Comparison of ENCODE assay signal across 20 mouse cellular contexts in the genomic region with DNA sequence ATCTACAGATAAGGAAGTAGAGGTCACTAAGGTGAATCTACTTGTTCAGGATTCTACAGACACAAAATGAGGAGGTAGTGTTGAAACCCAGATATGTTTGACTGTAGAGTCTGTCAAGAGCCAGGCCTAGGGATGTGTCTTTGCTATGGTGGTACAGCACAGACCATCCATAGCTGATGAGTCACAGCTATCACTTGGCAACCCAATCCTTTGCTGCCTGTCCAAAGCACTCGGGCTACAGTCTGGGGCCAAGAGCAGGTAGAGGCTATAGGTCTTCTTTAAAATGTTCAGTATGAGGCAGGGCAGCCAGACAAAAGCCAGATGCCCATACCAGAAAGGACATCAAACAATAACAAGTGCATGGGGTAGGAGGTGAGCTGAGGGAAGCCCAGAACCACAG. TPM values are rescaled to one million over a fixed set of nuclear protein-coding genes. Genes with fewer than 3 reads are reported as not detected.
A peak's percentile ranks its signal among the peaks of the same experiment; 100 is the strongest.
DNase-seq lines count a peak whose midpoint lies in the region; ATAC-seq lines count a peak whose summit lies in the region.
"Had no signal": no experiment of that assay in that cellular context is flagged by ENCODE, and none has a peak within 500 bp of the region (broad histone marks: within the 10 kb centered on the region; RNA-seq: fewer than 3 reads in every experiment).

No protein-coding gene starts in this region.

- H3K9ac ChIP-seq in heart, embryonic 13.5 days = no peak overlapping the region
- H3K9ac ChIP-seq: embryonic facial prominence, embryonic 15.5 days; forebrain, embryonic 15.5 days; hindbrain, embryonic 14.5 days had no signal

- WGBS in heart, embryonic 13.5 days = 63% methylated on average over 1 of the region's 1 CpGs
- 72% methylated on average over 1 of the region's 1 CpGs for whole genome bisulfite sequencing in heart, embryonic 10.5 days

- no peak overlapping the region for H3K4me3 ChIP-seq in heart, embryonic 13.5 days
- no peak overlapping the region for H3K4me3 ChIP-seq in heart, embryonic 10.5 days
- H3K4me3 ChIP-seq in megakaryocyte, embryonic 14.5 days (replicated peaks) = peak overlapping the region; percentile 51
- H3K4me3 ChIP-seq: embryonic facial prominence, embryonic 15.5 days; forebrain, embryonic 15.5 days; hindbrain, embryonic 10.5 days had no signal

- no peak for ATAC-seq in heart, embryonic 13.5 days (ENCODE audit: extremely low read depth, insufficient number of reproducible peaks, low FRiP score, low TSS enrichment)
- ATAC-seq in megakaryocyte, adult 5-6 weeks (ENCODE audit: poor library complexity, severe bottlenecking) = no peak
- ATAC-seq in erythroblast, adult 5-6 weeks (replicated peaks; ENCODE audit: low FRiP score, poor library complexity, severe bottlenecking) = 0 out of 2 replicates have a peak, but pooled peaks have one; percentile 40
- ATAC-seq: activated CD4-positive, CD25-positive, alpha-beta regulatory T cell, adult 4 months; forebrain, embryonic 15.5 days; Patski had no signal

- no peak for DNase-seq in heart, embryonic 10.5 days (ENCODE audit: low spot score)
- no peak for DNase-seq in spleen, postnatal 10 days (ENCODE audit: low spot score in 2 of 2)
- DNase-seq: adrenal gland, adult 2 months; adrenal gland, postnatal 25 days; cerebellum, adult 11 months; cerebellum, adult 9-11 months; embryo, embryonic 11 days; heart, adult 18-20 months had no signal

- H3K36me3 ChIP-seq in heart, embryonic 13.5 days = no peaks in the 10 kb centered on the region
- no peaks in the 10 kb centered on the region; the same call in 1 of the 2 replicates for H3K36me3 ChIP-seq in heart, embryonic 10.5 days
- peaks cover 84% of the 10 kb centered on the region for H3K36me3 ChIP-seq in megakaryocyte, embryonic 14.5 days (replicated peaks; ENCODE audit: low read length)
- H3K36me3 ChIP-seq: embryonic facial prominence, embryonic 15.5 days; forebrain, embryonic 15.5 days had no signal

- 0 out of 2 replicates have a peak overlapping the region, but pooled peaks have one; percentile 29 for H3K27ac ChIP-seq in heart, embryonic 13.5 days (replicated peaks)
- H3K27ac ChIP-seq in heart, embryonic 10.5 days = no peak overlapping the region
- H3K27ac ChIP-seq: embryonic facial prominence, embryonic 15.5 days; forebrain, embryonic 15.5 days; hindbrain, embryonic 10.5 days; hindbrain, embryonic 14.5 days had no signal

- no peaks in the 10 kb centered on the region for H3K27me3 ChIP-seq in heart, embryonic 13.5 days (replicated peaks)
- no peaks in the 10 kb centered on the region for H3K27me3 ChIP-seq in heart, embryonic 10.5 days (ENCODE audit: insufficient read depth, poor library complexity, severe bottlenecking)
- no peaks in the 10 kb centered on the region for H3K27me3 ChIP-seq in megakaryocyte, embryonic 14.5 days (replicated peaks)
- H3K27me3 ChIP-seq: CH12.LX; embryonic facial prominence, embryonic 15.5 days; forebrain, embryonic 15.5 days; Patski had no signal

- no peak overlapping the region for H3K4me2 ChIP-seq in heart, embryonic 13.5 days
- H3K4me2 ChIP-seq: embryonic facial prominence, embryonic 15.5 days; forebrain, embryonic 15.5 days; heart, embryonic 11.5 days; hindbrain, embryonic 14.5 days had no signal

- no peaks in the 10 kb centered on the region for H3K9me3 ChIP-seq in heart, embryonic 13.5 days
- H3K9me3 ChIP-seq in heart, embryonic 10.5 days = no peaks in the 10 kb centered on the region
- no peaks in the 10 kb centered on the region for H3K9me3 ChIP-seq in megakaryocyte, embryonic 14.5 days
- H3K9me3 ChIP-seq: embryonic facial prominence, embryonic 15.5 days; forebrain, embryonic 15.5 days; hindbrain, embryonic 10.5 days had no signal

- peaks cover 27% of the 10 kb centered on the region for H3K4me1 ChIP-seq in heart, embryonic 13.5 days
- H3K4me1 ChIP-seq in heart, embryonic 10.5 days = peaks cover 30% of the 10 kb centered on the region
- peaks cover 100% of the 10 kb centered on the region for H3K4me1 ChIP-seq in megakaryocyte, embryonic 14.5 days

RNA-seq across cellular contexts. Expression of a gene that starts 33.9 kb away (rescaled TPM):
- polyA plus RNA-seq in heart, embryonic 13.5 days (2015; fragmentation: Nextera tagmentation; extraction: Ambion mirVana) = 59.6 and 62.8 TPM in 2 replicates
- polyA plus RNA-seq in heart, embryonic 10.5 days (2016; fragmentation: Nextera tagmentation; extraction: Ambion mirVana) = 72.8 and 76.2 TPM in 2 replicates
- 498 and 1,222 TPM in 2 replicates for polyA plus RNA-seq in megakaryocyte, embryonic 14.5 days (2012; ENCODE audit: insufficient read depth, low replicate concordance)
- 7.1 and 9.3 TPM in 2 replicates for total RNA-seq in megakaryocyte, adult 5-6 weeks (2015)
- total RNA-seq in megakaryocyte, adult 5-6 weeks (2017) = 9.3 and 12.8 TPM in 2 replicates
- 543 and 572 TPM in 2 replicates for total RNA-seq in erythroblast, adult 5-6 weeks (2015; ENCODE audit: low replicate concordance)
- 807 and 937 TPM in 2 replicates for total RNA-seq in erythroblast, adult 5-6 weeks (2017; ENCODE audit: low replicate concordance)

RNA-seq across cellular contexts. Expression of a gene that starts 43.6 kb away (rescaled TPM):
- 11.8 and 13.4 TPM in 2 replicates for polyA plus RNA-seq in heart, embryonic 13.5 days (2015; fragmentation: Nextera tagmentation; extraction: Ambion mirVana)
- 18.8 and 21.1 TPM in 2 replicates for polyA plus RNA-seq in heart, embryonic 10.5 days (2016; fragmentation: Nextera tagmentation; extraction: Ambion mirVana)
- 2.8 TPM in 1 of 2 replicates, not detected in the other for polyA plus RNA-seq in megakaryocyte, embryonic 14.5 days (2012; ENCODE audit: insufficient read depth, low replicate concordance)
- total RNA-seq in megakaryocyte, adult 5-6 weeks (2015) = 0.20 and 0.55 TPM in 2 replicates
- 0.41 TPM in 1 of 2 replicates, not detected in the other for total RNA-seq in megakaryocyte, adult 5-6 weeks (2017)
- not detected in 2 replicates for total RNA-seq in erythroblast, adult 5-6 weeks (2015; ENCODE audit: low replicate concordance)
- total RNA-seq in erythroblast, adult 5-6 weeks (2017; ENCODE audit: low replicate concordance) = not detected in 2 replicates
- total RNA-seq: CH12.LX had no signal
- polyA plus RNA-seq: activated CD4-positive, CD25-positive, alpha-beta regulatory T cell, adult 4 months had no signal

RNA-seq across cellular contexts. Expression of a gene that starts 50.2 kb away (rescaled TPM):
- polyA plus RNA-seq in heart, embryonic 13.5 days (2015; fragmentation: Nextera tagmentation; extraction: Ambion mirVana) = 51.1 and 55.5 TPM in 2 replicates
- 74.7 and 97.0 TPM in 2 replicates for polyA plus RNA-seq in heart, embryonic 10.5 days (2016; fragmentation: Nextera tagmentation; extraction: Ambion mirVana)
- 1.1 and 10.4 TPM in 2 replicates for polyA plus RNA-seq in megakaryocyte, embryonic 14.5 days (2012; ENCODE audit: insufficient read depth, low replicate concordance)
- total RNA-seq in megakaryocyte, adult 5-6 weeks (2015) = 102 TPM in 2 replicates
- total RNA-seq in megakaryocyte, adult 5-6 weeks (2017) = 122 and 126 TPM in 2 replicates
- 39.8 and 43.9 TPM in 2 replicates for total RNA-seq in erythroblast, adult 5-6 weeks (2015; ENCODE audit: low replicate concordance)
- 53.4 and 65.9 TPM in 2 replicates for total RNA-seq in erythroblast, adult 5-6 weeks (2017; ENCODE audit: low replicate concordance)
